Mouse (Mus musculus) ES-Bruce4 (cell line): ENCODE measurements around the gene Klk1b5.
"Not testable (repeated sequence)": the region's sequence is repeated elsewhere in the genome, so short reads cannot be mapped to it uniquely, and the experiment has no call there.

Experiments used
- CTCF ChIP-seq: IDR thresholded peaks from one replicate; pipeline ENCODE4 v1.8.1; 2011; ENCODE audit warnings: low read depth, low read length
- EP300 ChIP-seq: IDR thresholded peaks from 2 replicates; pipeline ENCODE4 v1.6.1; 2011; ENCODE audit warnings: low read depth, low read length; ENCODE audit not compliant: insufficient read depth
- POLR2A ChIP-seq: IDR thresholded peaks from one replicate; pipeline ENCODE4 v1.8.1; 2011; ENCODE audit warnings: low read length; ENCODE audit not compliant: insufficient read depth

DNA sequence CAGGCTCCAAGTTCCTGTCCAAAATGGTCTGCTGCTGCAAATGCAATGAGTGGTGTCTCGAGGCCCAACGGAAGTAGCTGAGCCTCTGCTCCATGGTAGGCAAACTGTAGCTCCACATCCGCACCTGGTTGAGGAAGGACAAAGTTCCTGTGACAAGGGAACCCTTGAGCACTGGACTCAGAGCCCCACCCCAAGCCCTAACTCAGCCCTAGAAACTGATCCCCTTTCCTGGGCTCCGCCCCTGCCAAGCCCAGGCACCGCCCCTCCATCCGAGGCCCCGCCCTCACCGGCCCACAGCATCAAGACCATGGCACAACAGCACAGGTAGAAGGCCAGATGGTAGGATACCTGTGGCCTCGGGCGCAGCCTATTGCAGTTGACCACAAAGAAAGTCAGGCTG, 5.9 kb downstream of the Klk1b5 start:
- not testable (repeated sequence) for TF ChIP-seq EP300, CTCF, POLR2A
